Mouse (Mus musculus): ENCODE measurements around the gene Cage1.

DNA sequence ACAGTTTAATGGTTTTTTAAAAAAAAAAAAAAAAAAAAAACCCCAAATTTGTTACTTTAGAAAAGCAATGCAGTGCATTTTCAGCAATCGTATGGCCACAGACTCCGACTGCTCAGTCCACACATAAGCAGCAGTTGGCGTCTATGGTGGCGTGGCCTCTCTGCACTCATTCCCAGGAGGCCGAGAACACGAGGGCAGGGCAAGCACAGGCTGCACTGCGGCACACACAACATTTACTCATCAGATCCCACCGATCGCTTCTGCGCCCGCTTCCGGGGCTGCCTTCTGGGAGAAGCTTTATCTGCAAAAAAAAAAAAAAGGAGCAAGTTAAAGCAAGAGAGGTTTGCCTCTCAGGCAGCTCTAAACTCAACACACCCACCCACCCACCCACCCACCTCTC, 57.4 kb downstream of the Cage1 start:
- TF ChIP-seq GATA1 (IDR thresholded peaks at IDR 0.05; ENCODE audit: low read length) (no peak), TAL1 (IDR thresholded peaks at IDR 0.05; ENCODE audit: low read length) (no peak)

All from erythroblast, embryonic 14.5 days (primary cell).